Mouse (Mus musculus): ENCODE results near the gene Me3. TPM values are rescaled to one million over a fixed set of nuclear protein-coding genes. Genes with fewer than 3 reads are reported as not detected.

Me3 gene
- polyA plus RNA-seq, 1 experiment: not detected

DNA sequence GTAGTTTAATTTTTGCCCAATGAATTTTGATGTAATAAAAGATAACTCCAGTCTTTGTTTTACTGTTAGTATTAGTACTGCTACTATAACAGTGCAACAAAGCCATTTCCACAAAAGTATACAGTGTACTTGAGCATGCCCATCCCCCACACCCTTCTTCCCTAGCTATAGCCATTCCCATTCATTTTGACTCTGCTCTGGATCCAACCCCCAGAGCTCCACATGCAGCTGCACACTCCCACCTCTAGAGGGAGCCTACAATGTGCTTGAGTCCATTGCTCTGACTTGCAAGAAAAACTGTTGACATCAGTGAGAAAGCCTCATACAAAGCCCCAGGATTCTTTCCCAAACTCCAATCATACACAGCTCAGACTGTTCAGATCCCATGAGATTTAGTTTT, 66.0 kb downstream of the Me3 start:
- Histone ChIP-seq H3K27ac (ENCODE audit: control insufficient read depth, insufficient read depth, low read depth, low read length, poor library complexity) (no peak overlapping the region), H3K4me1 (ENCODE audit: control insufficient read depth, insufficient read depth, low read length) (no peaks in the 10 kb centered on the region), H3K4me3 (replicated peaks; ENCODE audit: control insufficient read depth, low read depth, low read length) (no peak overlapping the region)
- TF ChIP-seq CTCF (IDR thresholded peaks at IDR 0.05; ENCODE audit: control insufficient read depth, insufficient read depth, low read length): peak; percentile 52; the same call in 1 of the 2 replicates
- no peak for TF ChIP-seq POLR2A (IDR thresholded peaks at IDR 0.05; ENCODE audit: borderline replicate concordance, control insufficient read depth, low read depth, low read length)

GRCm38 (mm10) chr7:89699668-89700350, 67.6 kb downstream of the Me3 start:
- no peak overlapping the region for H3K27ac ChIP-seq (ENCODE audit: control insufficient read depth, insufficient read depth, low read depth, low read length, poor library complexity)
- TF ChIP-seq CTCF (IDR thresholded peaks at IDR 0.05; ENCODE audit: control insufficient read depth, insufficient read depth, low read length): no peak
- TF ChIP-seq POLR2A (IDR thresholded peaks at IDR 0.05; ENCODE audit: borderline replicate concordance, control insufficient read depth, low read depth, low read length): no peak
- no peaks in the 10 kb centered on the region for H3K4me1 ChIP-seq (ENCODE audit: control insufficient read depth, insufficient read depth, low read length)
- no peak overlapping the region for H3K4me3 ChIP-seq (replicated peaks; ENCODE audit: control insufficient read depth, low read depth, low read length)
- 78% methylated on average over 5 of the region's 5 CpGs for WGBS

DNA sequence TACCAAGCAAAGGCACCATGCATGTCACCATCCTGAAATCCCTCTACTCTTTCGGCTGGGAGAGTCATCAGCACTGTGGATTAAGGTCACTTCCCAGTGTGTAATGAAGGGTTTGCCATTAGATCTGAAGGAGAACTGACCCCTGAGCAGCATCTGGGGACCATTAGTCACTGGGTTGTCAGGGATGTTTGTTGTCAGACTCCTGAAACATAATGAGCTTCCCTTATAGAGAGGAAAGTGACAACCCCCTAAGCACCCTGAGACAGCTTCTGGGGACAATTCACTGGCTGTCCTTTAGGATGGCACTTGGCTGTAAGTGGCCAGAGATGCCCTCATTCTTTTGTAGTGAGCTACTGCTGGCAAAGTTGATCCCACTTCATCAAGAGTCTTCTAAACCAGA, 68.3 kb downstream of the Me3 start:
- 56% methylated on average over 1 of the region's 1 CpGs for WGBS
- Histone ChIP-seq H3K4me1 (ENCODE audit: control insufficient read depth, insufficient read depth, low read length) (no peaks in the 10 kb centered on the region), H3K27ac (ENCODE audit: control insufficient read depth, insufficient read depth, low read depth, low read length, poor library complexity) (no peak overlapping the region), H3K4me3 (replicated peaks; ENCODE audit: control insufficient read depth, low read depth, low read length) (no peak overlapping the region)
- TF ChIP-seq CTCF (IDR thresholded peaks at IDR 0.05; ENCODE audit: control insufficient read depth, insufficient read depth, low read length): no peak
- no peak for TF ChIP-seq POLR2A (IDR thresholded peaks at IDR 0.05; ENCODE audit: borderline replicate concordance, control insufficient read depth, low read depth, low read length)

DNA sequence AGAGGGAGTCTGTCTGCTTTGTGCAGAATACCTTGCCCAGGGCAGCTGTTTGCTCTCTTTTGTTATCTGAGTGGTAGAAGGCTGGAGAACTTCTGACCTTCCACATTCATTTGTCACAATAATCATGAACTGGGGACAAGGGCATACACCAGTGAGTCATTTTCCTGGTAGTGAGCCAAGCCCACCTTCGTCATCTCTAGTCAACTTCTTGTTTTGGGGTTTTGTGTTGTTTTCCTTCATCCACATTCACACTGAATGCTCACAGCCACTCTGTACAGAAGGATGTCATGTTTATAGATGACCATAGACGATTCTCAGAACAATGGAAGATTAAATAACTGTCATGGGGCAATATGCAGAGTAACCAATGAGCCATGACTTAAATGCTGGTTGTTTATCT, 78.6 kb downstream of the Me3 start:
- H3K27ac ChIP-seq (ENCODE audit: control insufficient read depth, insufficient read depth, low read depth, low read length, poor library complexity): no peak overlapping the region
- TF ChIP-seq CTCF (IDR thresholded peaks at IDR 0.05; ENCODE audit: control insufficient read depth, insufficient read depth, low read length) (no peak), POLR2A (IDR thresholded peaks at IDR 0.05; ENCODE audit: borderline replicate concordance, control insufficient read depth, low read depth, low read length) (no peak)
- H3K4me1 ChIP-seq (ENCODE audit: control insufficient read depth, insufficient read depth, low read length): no peaks in the 10 kb centered on the region
- 38% methylated on average over 2 of the region's 2 CpGs for whole genome bisulfite sequencing
- H3K4me3 ChIP-seq (replicated peaks; ENCODE audit: control insufficient read depth, low read depth, low read length): no peak overlapping the region

GRCm38 (mm10) chr7:89713059-89713458, 80.9 kb downstream of the Me3 start:
- H3K4me3 ChIP-seq (replicated peaks; ENCODE audit: control insufficient read depth, low read depth, low read length): no peak overlapping the region
- no peak overlapping the region for H3K27ac ChIP-seq (ENCODE audit: control insufficient read depth, insufficient read depth, low read depth, low read length, poor library complexity)
- no peaks in the 10 kb centered on the region for H3K4me1 ChIP-seq (ENCODE audit: control insufficient read depth, insufficient read depth, low read length)
- no peak for TF ChIP-seq CTCF (IDR thresholded peaks at IDR 0.05; ENCODE audit: control insufficient read depth, insufficient read depth, low read length)
- no peak for TF ChIP-seq POLR2A (IDR thresholded peaks at IDR 0.05; ENCODE audit: borderline replicate concordance, control insufficient read depth, low read depth, low read length)

DNA sequence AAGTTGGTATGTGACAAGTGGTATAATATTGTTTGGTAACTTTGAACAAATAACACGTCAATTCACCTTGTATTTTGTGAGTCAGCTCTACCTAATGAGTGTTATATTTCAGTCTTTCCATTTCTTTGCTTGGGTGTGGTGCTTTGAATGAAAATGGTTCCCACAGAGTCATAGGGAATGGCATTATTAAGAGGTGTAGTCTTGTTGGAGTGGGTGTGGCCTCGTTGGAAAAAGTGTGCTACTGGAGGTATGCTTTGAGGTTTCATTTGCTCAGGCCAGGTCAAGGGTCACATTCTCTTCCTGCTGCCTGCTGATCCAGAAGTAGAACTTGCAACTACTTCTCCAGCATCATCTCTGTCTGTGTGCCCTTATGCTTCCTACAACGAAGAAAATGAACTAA, 84.0 kb downstream of the Me3 start:
- Histone ChIP-seq H3K27ac (ENCODE audit: control insufficient read depth, insufficient read depth, low read depth, low read length, poor library complexity) (no peak overlapping the region), H3K4me3 (replicated peaks; ENCODE audit: control insufficient read depth, low read depth, low read length) (no peak overlapping the region), H3K4me1 (ENCODE audit: control insufficient read depth, insufficient read depth, low read length) (no peaks in the 10 kb centered on the region)
- 74% methylated on average over 3 of the region's 3 CpGs for WGBS
- TF ChIP-seq POLR2A (IDR thresholded peaks at IDR 0.05; ENCODE audit: borderline replicate concordance, control insufficient read depth, low read depth, low read length) (no peak), CTCF (IDR thresholded peaks at IDR 0.05; ENCODE audit: control insufficient read depth, insufficient read depth, low read length) (no peak)

DNA sequence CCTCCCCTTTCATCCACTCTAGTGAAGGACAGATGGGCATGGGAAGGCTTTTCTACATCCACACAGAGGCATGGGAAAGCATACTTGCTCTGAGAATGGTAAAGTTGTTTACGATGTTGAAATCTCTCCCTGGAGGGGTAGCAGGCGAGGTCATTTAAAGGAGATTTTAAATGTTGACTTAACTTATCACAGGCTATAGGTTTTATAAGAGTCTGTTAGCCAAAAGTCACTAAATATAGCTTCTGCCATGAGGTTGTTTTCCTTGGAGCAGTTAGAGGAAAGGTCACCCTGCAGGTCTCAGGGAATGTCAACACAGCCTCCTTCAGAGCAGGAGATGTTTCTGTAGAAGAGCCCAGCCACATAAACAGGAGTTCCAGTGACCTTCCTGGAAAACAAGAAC, 85.3 kb downstream of the Me3 start:
- Histone ChIP-seq H3K4me3 (replicated peaks; ENCODE audit: control insufficient read depth, low read depth, low read length) (no peak overlapping the region), H3K27ac (ENCODE audit: control insufficient read depth, insufficient read depth, low read depth, low read length, poor library complexity) (no peak overlapping the region), H3K4me1 (ENCODE audit: control insufficient read depth, insufficient read depth, low read length) (no peaks in the 10 kb centered on the region)
- WGBS: 67% methylated on average over 2 of the region's 2 CpGs
- TF ChIP-seq POLR2A (IDR thresholded peaks at IDR 0.05; ENCODE audit: borderline replicate concordance, control insufficient read depth, low read depth, low read length) (no peak), CTCF (IDR thresholded peaks at IDR 0.05; ENCODE audit: control insufficient read depth, insufficient read depth, low read length) (no peak)

GRCm38 (mm10) chr7:89718264-89718663, 86.1 kb downstream of the Me3 start:
- Histone ChIP-seq H3K4me1 (ENCODE audit: control insufficient read depth, insufficient read depth, low read length) (no peaks in the 10 kb centered on the region), H3K4me3 (replicated peaks; ENCODE audit: control insufficient read depth, low read depth, low read length) (no peak overlapping the region), H3K27ac (ENCODE audit: control insufficient read depth, insufficient read depth, low read depth, low read length, poor library complexity) (no peak overlapping the region)
- no peak for TF ChIP-seq CTCF (IDR thresholded peaks at IDR 0.05; ENCODE audit: control insufficient read depth, insufficient read depth, low read length)
- TF ChIP-seq POLR2A (IDR thresholded peaks at IDR 0.05; ENCODE audit: borderline replicate concordance, control insufficient read depth, low read depth, low read length): no peak
- WGBS: 73% methylated on average over 2 of the region's 2 CpGs

DNA sequence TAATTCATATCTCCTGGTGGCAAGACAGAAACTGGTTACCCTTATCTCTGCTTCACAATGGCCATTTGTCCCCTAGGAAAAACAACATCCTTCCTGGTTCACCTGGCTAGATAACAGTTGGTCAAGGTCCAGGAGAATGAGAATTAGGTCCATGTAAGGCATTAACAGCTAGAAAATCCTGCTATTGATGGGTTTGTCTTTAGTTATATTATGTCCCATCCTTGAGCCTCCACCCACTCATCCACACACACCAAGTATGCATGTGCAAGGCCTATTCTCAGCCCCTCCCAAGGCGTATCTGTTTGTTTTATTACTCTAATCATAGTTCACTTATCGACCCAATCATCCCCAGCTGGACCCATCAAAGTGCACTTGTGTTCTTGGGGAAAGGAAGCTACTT, 88.1 kb downstream of the Me3 start:
- 71% methylated on average over 2 of the region's 2 CpGs for WGBS
- TF ChIP-seq CTCF (IDR thresholded peaks at IDR 0.05; ENCODE audit: control insufficient read depth, insufficient read depth, low read length) (no peak), POLR2A (IDR thresholded peaks at IDR 0.05; ENCODE audit: borderline replicate concordance, control insufficient read depth, low read depth, low read length) (no peak)

More for the DNA sequence above, 88.1 kb downstream of the Me3 start:
- no peaks in the 10 kb centered on the region for H3K4me1 ChIP-seq (ENCODE audit: control insufficient read depth, insufficient read depth, low read length)
- no peak overlapping the region for H3K27ac ChIP-seq (ENCODE audit: control insufficient read depth, insufficient read depth, low read depth, low read length, poor library complexity)
- H3K4me3 ChIP-seq (replicated peaks; ENCODE audit: control insufficient read depth, low read depth, low read length): no peak overlapping the region

Measured in bone marrow, adult 2 months (tissue).